Mouse (Mus musculus) kidney, postnatal 0 days (tissue): ENCODE measurements around the gene Ntm. TPM values are rescaled to one million over a fixed set of nuclear protein-coding genes. Genes with fewer than 3 reads are reported as not detected.

Experiments
- ATAC-seq: fragments of 200-750 bp; cut with Nextera tagmentation; replicated peaks from 2 replicates; pipeline ENCODE4 v1.8.0; 2017; ENCODE audit warnings: low read depth, moderate number of reproducible peaks, moderate TSS enrichment, moderate library complexity; ENCODE audit not compliant: low FRiP score
- DNase-seq: peaks from one replicate; pipeline ENCODE4 v3.0.0-alpha.2; 2016; ENCODE audit warnings: low spot score
- H3K27ac ChIP-seq: fragments of 300-500 bp; sonication (generic); 2 replicates; pipeline ENCODE4 v1.5.1; 2014; ENCODE audit warnings: mild to moderate bottlenecking
- H3K27me3 ChIP-seq: fragments of 300-500 bp; sonication (generic); 2 replicates; pipeline ENCODE4 v1.6.1; 2014; ENCODE audit warnings: low read length, mixed read lengths; ENCODE audit not compliant: insufficient read depth
- H3K36me3 ChIP-seq: fragments of 300-500 bp; sonication (generic); 2 replicates; pipeline ENCODE4 v1.6.1; 2014; ENCODE audit warnings: low read length, mixed read lengths; ENCODE audit not compliant: insufficient read depth
- H3K4me1 ChIP-seq: fragments of 300-500 bp; sonication (generic); replicated peaks from 2 replicates; pipeline ENCODE4 v1.6.1; 2014; ENCODE audit warnings: antibody characterized with exemption, low read length, mixed read lengths; ENCODE audit not compliant: insufficient read depth
- H3K4me2 ChIP-seq: fragments of 300-500 bp; sonication (generic); 2 replicates; pipeline ENCODE4 v1.6.1; 2014; ENCODE audit warnings: mild to moderate bottlenecking, low read length, moderate library complexity, mixed read lengths
- H3K4me3 ChIP-seq: fragments of 300-500 bp; sonication (generic); replicated peaks from 2 replicates; pipeline ENCODE4 v1.5.1; 2014; ENCODE audit warnings: low read depth, low read length
- H3K9ac ChIP-seq: fragments of 300-500 bp; sonication (generic); 2 replicates; pipeline ENCODE4 v1.6.1; 2014; ENCODE audit warnings: low read depth, low read length
- H3K9me3 ChIP-seq: fragments of 300-500 bp; sonication (generic); replicated peaks from 2 replicates; pipeline ENCODE4 v1.6.1; 2016; ENCODE audit warnings: low read length, inconsistent platforms, mixed read lengths
- CTCF ChIP-seq: IDR thresholded peaks from 2 replicates; pipeline ENCODE4 v1.5.1; 2016; ENCODE audit warnings: antibody characterized with exemption, low read depth, mild to moderate bottlenecking, moderate library complexity
- WGBS: fragments of 180-500 bp; shearing (Covaris S2); extraction: QIAGEN DNeasy Blood & Tissue Kit; methylation state at CpG from one replicate; pipeline ENCODE4 v1.1.7; 2014; 5-methylcytosine and 5-hydroxymethylcytosine counted together
- polyA plus RNA-seq: library from polyadenylated mRNA; unstranded; fragments of >200 nt; fragmentation: Nextera tagmentation; extraction: Ambion mirVana; gene quantifications from 2 replicates; pipeline ENCODE4 v1.2.1, GENCODE M21; 2015

Ntm gene
- polyA plus RNA-seq, 1 experiment from 2014 or later = 20.6 TPM

DNA sequence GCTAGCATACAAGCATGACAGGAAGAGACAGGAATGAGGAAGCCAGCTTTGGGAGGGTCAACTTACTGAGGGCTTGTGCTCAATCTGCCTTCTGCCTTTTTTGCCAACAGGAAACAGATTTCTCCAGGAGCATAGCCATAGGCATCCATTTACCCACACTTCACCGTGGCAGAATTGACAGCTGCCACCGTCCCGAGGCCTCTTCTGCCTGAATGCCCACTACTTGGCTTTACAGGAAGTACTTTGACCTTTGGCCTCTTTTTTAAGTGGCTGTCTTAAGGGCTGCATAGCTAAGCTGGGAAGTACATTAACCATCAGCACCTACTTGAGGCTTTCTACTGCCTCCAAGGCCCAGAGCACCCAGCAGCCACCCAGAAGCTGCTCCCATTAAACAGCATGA is 226.9 kb downstream of the Ntm start:
- DNase-seq = no peak
- no peaks in the 10 kb centered on the region for H3K9me3 ChIP-seq
- H3K27me3 ChIP-seq = no peaks in the 10 kb centered on the region
- ATAC-seq = no peak
- WGBS = 15% methylated on average over 3 of the region's 3 CpGs
- TF ChIP-seq CTCF = no peak
- no peak overlapping the region for H3K4me3 ChIP-seq
- H3K4me2 ChIP-seq = no peak overlapping the region
- no peak overlapping the region for H3K27ac ChIP-seq
- no peak overlapping the region for H3K9ac ChIP-seq
- no peaks in the 10 kb centered on the region for H3K4me1 ChIP-seq
- H3K36me3 ChIP-seq = no peaks in the 10 kb centered on the region

DNA sequence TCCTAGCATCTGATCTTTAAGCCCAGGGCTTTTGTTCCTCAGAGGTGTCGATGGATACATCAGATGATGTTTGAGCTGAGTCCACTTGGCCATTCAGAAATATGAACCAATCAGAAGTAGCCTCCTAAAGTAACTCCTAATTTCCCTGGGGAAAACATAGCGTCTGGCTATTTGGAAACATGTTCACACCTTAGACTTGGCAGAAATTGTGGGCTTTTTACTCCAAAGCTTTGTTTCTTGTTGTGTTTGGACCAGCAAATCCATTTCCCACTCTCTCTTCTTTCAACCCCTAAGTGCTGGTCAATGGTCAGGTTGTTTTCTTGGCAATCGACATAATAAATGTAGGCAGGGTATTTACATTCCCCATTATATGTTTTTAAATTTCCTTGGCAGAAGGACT is 230.0 kb downstream of the Ntm start:
- Histone ChIP-seq H3K36me3 (no peaks in the 10 kb centered on the region), H3K4me3 (no peak overlapping the region), H3K9me3 (no peaks in the 10 kb centered on the region), H3K4me2 (no peak overlapping the region), H3K9ac (no peak overlapping the region), H3K4me1 (no peaks in the 10 kb centered on the region), H3K27ac (no peak overlapping the region), H3K27me3 (no peaks in the 10 kb centered on the region)
- ATAC-seq (no peak), DNase-seq (no peak)
- TF ChIP-seq CTCF = no peak
- 66% methylated on average over 3 of the region's 3 CpGs for WGBS

DNA sequence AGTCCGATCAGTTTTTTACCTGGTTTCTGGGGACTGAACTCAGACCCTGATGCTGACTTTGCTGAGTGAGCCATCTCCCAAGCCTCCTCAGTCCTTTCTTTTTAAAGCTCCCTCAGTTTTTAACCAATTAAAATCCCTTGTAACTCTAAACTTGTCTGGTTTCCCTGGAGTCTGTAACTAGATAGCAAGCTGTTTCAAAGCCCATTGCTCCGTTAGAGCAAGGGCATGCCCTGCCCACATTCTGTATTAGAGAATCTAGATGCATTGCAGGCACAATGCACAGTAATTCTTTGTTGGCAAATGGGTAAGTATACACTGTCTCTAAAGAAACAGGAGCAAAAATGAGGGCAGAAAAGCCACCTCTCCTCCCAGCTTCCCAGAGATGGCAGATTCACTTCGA is 231.3 kb downstream of the Ntm start:
- DNase-seq (peak; percentile 72), ATAC-seq (no peak)
- H3K36me3 ChIP-seq = no peaks in the 10 kb centered on the region
- WGBS = 37% methylated on average over 3 of the region's 3 CpGs
- no peaks in the 10 kb centered on the region for H3K9me3 ChIP-seq
- no peak overlapping the region for H3K9ac ChIP-seq
- H3K27ac ChIP-seq = no peak overlapping the region
- H3K4me2 ChIP-seq = no peak overlapping the region
- TF ChIP-seq CTCF = no peak
- no peaks in the 10 kb centered on the region for H3K4me1 ChIP-seq
- no peaks in the 10 kb centered on the region for H3K27me3 ChIP-seq
- H3K4me3 ChIP-seq = no peak overlapping the region

DNA sequence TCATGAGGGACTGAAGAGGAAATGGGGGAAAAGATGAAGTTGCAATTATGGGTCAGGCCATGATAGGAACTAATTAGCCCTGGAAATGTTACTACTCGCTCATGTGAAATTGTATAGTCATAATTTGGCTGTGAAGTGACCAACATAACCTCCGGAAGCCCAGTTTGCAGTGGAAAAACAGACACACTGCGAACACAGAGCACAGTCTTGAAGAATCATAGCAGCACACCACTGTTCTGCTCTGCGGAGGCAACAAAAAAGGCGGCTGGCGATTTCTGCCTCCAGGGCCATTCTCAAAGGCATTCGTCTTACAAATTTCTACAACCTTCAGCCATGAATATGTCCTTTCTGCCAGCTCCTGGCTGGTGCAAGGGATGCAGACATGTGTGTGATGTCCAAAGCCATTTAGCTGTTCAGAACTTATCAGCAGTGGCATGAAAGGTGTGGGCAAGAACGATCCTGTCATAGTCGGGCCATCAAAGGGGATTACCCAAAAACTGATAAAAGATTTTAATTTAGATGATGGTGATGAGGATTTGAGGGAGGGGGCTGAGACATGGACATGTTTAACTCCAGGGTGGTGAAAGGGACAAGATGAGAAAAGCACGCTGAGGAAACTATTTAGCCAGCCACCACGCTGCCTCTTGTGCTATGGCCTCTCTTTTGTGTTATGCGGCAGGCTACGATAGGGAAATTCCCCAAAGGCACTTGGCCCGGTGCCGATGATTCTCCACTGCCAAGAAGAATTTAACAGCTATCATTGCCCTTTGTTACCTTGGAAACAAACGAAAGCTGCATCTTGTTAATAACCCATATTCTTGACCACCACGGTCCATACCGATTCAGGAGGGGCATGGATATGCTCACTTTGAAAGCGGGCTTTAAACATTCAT is 235.2 kb downstream of the Ntm start:
- DNase-seq (no peak), ATAC-seq (no peak)
- Histone ChIP-seq H3K9me3 (no peaks in the 10 kb centered on the region), H3K27me3 (no peaks in the 10 kb centered on the region), H3K27ac (no peak overlapping the region), H3K4me3 (no peak overlapping the region), H3K4me1 (no peaks in the 10 kb centered on the region), H3K4me2 (no peak overlapping the region), H3K36me3 (no peaks in the 10 kb centered on the region), H3K9ac (no peak overlapping the region)
- 75% methylated on average over 19 of the region's 19 CpGs for WGBS
- no peak for TF ChIP-seq CTCF

DNA sequence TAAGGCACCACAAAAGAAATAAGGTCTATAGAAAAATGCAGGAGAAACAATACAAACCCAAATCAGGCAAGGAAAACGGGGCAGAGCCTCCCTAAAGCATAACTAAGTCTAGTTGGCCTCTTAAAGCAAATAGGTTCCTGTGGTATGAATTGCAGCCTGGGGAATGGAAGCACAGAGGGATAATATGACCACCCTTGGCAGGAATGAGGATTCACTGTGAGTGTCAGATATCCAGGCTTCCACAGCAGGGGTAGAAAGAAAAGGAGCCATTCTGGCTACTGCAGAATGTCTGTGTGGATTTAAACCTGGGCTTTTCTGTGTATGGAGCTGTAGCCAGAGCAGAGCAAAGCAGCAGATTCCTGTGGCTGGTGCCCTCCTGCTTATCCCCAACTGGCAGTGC is 241.5 kb downstream of the Ntm start:
- no peaks in the 10 kb centered on the region for H3K36me3 ChIP-seq
- no peaks in the 10 kb centered on the region for H3K4me1 ChIP-seq
- no peak overlapping the region for H3K4me3 ChIP-seq
- no peak for TF ChIP-seq CTCF
- no peak overlapping the region for H3K9ac ChIP-seq
- H3K9me3 ChIP-seq = no peaks in the 10 kb centered on the region
- 35% methylated on average over 1 of the region's 1 CpGs for WGBS
- H3K27me3 ChIP-seq = no peaks in the 10 kb centered on the region
- no peak overlapping the region for H3K4me2 ChIP-seq
- peak; percentile 25 for DNase-seq
- no peak for ATAC-seq
- H3K27ac ChIP-seq = no peak overlapping the region

DNA sequence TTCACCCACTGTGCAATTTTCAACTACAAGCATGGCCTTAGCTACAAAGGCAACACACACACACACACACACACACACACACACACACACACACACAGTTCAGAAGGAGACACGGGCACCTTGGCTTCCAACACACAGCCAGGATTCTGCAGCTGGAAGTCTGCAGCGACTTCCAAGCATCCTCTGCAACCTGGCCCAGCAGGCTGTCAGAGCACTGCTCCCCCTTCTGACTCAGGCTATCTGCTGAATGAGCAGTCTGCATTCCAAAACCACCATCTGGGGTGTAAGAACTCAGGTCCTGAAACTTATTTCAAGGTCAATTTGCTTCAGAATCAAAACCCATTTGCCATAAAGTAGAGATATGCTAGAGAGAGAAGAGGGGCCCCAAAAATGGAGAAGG is 246.1 kb downstream of the Ntm start:
- Histone ChIP-seq H3K9me3 (no peaks in the 10 kb centered on the region), H3K36me3 (no peaks in the 10 kb centered on the region), H3K4me3 (no peak overlapping the region), H3K4me1 (no peaks in the 10 kb centered on the region), H3K9ac (no peak overlapping the region), H3K27ac (no peak overlapping the region), H3K27me3 (no peaks in the 10 kb centered on the region), H3K4me2 (no peak overlapping the region)
- TF ChIP-seq CTCF = no peak
- WGBS = 59% methylated on average over 2 of the region's 2 CpGs
- DNase-seq = no peak
- no peak for ATAC-seq
